Mouse (Mus musculus) heart, embryonic 10.5 days (tissue): ENCODE data around the gene Plac1. TPM values are rescaled to one million over a fixed set of nuclear protein-coding genes. Genes with fewer than 3 reads are reported as not detected.

ENCODE experiments used
- DNase-seq: peaks from one replicate; pipeline ENCODE4 v3.0.0-alpha.2; 2017; ENCODE audit warnings: low spot score
- H3K27ac ChIP-seq: fragments of 300-500 bp; sonication (generic); 2 replicates; pipeline ENCODE4 v1.5.1; 2016; ENCODE audit warnings: mild to moderate bottlenecking
- H3K27me3 ChIP-seq: fragments of 300-500 bp; sonication (generic); 2 replicates; pipeline ENCODE4 v1.6.1; 2016; ENCODE audit warnings: mild to moderate bottlenecking; ENCODE audit not compliant: poor library complexity, insufficient read depth, severe bottlenecking
- H3K36me3 ChIP-seq: fragments of 300-500 bp; sonication (generic); 2 replicates; pipeline ENCODE4 v1.6.1; 2016; ENCODE audit warnings: mild to moderate bottlenecking, moderate library complexity
- H3K4me1 ChIP-seq: fragments of 300-500 bp; sonication (generic); 2 replicates; pipeline ENCODE4 v1.6.1; 2016; ENCODE audit warnings: mild to moderate bottlenecking
- H3K4me3 ChIP-seq: fragments of 300-500 bp; sonication (generic); 2 replicates; pipeline ENCODE4 v1.5.1; 2016; ENCODE audit warnings: mild to moderate bottlenecking, moderate library complexity
- H3K9me3 ChIP-seq: fragments of 300-500 bp; sonication (generic); 2 replicates; pipeline ENCODE4 v1.6.1; 2016; ENCODE audit warnings: mild to moderate bottlenecking, moderate library complexity
- WGBS: fragments of 180-500 bp; shearing (Covaris S2); methylation state at CpG from one replicate; pipeline ENCODE4 v1.1.7; 2016; 5-methylcytosine and 5-hydroxymethylcytosine counted together
- polyA plus RNA-seq: library from polyadenylated mRNA; unstranded; fragments of >200 nt; fragmentation: Nextera tagmentation; extraction: Ambion mirVana; gene quantifications from 2 replicates; pipeline ENCODE4 v1.2.1, GENCODE M21; 2016

Gene Plac1
- polyA plus RNA-seq, 1 experiment from 2014 or later, result 13.3 TPM

- DNase-seq, result no peak
- Histone ChIP-seq H3K9me3 (no peaks in the 10 kb centered on the region), H3K4me1 (no peaks in the 10 kb centered on the region), H3K27ac (no peak overlapping the region), H3K27me3 (no peaks in the 10 kb centered on the region), H3K4me3 (no peak overlapping the region), H3K36me3 (no peaks in the 10 kb centered on the region)
- WGBS, result 71% methylated on average over 5 of the region's 5 CpGs
These were observed 151.1 kb downstream of the Plac1 start for GRCm38 (mm10) chrX:53088663-53089292.

GRCm38 (mm10) chrX:53087202-53087601 lies 152.7 kb downstream of the Plac1 start:
- Histone ChIP-seq H3K27me3 (no peaks in the 10 kb centered on the region), H3K4me1 (no peaks in the 10 kb centered on the region), H3K4me3 (no peak overlapping the region), H3K36me3 (no peaks in the 10 kb centered on the region), H3K9me3 (no peaks in the 10 kb centered on the region), H3K27ac (no peak overlapping the region)
- DNase-seq, result no peak
- WGBS, result 73% methylated on average over 1 of the region's 1 CpGs

GRCm38 (mm10) chrX:53085559-53085958 lies 154.4 kb downstream of the Plac1 start:
- Histone ChIP-seq H3K9me3 (no peaks in the 10 kb centered on the region), H3K27ac (no peak overlapping the region), H3K4me1 (no peaks in the 10 kb centered on the region), H3K36me3 (no peaks in the 10 kb centered on the region), H3K27me3 (no peaks in the 10 kb centered on the region), H3K4me3 (no peak overlapping the region)
- WGBS, result 70% methylated on average over 5 of the region's 5 CpGs
- DNase-seq, result no peak

GRCm38 (mm10) chrX:53064406-53064805 lies 175.5 kb downstream of the Plac1 start:
- H3K9me3 ChIP-seq, result no peaks in the 10 kb centered on the region
- no peaks in the 10 kb centered on the region for H3K4me1 ChIP-seq
- DNase-seq, result no peak
- WGBS, result 72% methylated on average over 3 of the region's 3 CpGs
- H3K4me3 ChIP-seq, result no peak overlapping the region
- no peaks in the 10 kb centered on the region for H3K27me3 ChIP-seq
- H3K27ac ChIP-seq, result no peak overlapping the region
- H3K36me3 ChIP-seq, result no peaks in the 10 kb centered on the region

- DNase-seq, result no peak
- H3K4me3 ChIP-seq, result no peak overlapping the region
- H3K27ac ChIP-seq, result peak overlapping the region; percentile 92
- H3K9me3 ChIP-seq, result no peaks in the 10 kb centered on the region
- no peaks in the 10 kb centered on the region for H3K36me3 ChIP-seq
- 26% methylated on average over 11 of the region's 11 CpGs for WGBS
- H3K4me1 ChIP-seq, result no peaks in the 10 kb centered on the region
- peaks cover 7% of the 10 kb centered on the region; the same call in 1 of the 2 replicates for H3K27me3 ChIP-seq
These were observed 180.4 kb downstream of the Plac1 start for GRCm38 (mm10) chrX:53059426-53060007.

GRCm38 (mm10) chrX:53058459-53059280 lies 181.2 kb downstream of the Plac1 start:
- H3K4me3 ChIP-seq, result peak overlapping the region; percentile 72
- peaks cover 6% of the 10 kb centered on the region; the same call in 1 of the 2 replicates for H3K4me1 ChIP-seq
- H3K36me3 ChIP-seq, result peaks cover 8% of the 10 kb centered on the region; the same call in 1 of the 2 replicates
- peak; percentile 78 for DNase-seq
- WGBS, result 11% methylated on average over 33 of the region's 33 CpGs
- peak overlapping the region; percentile 92 for H3K27ac ChIP-seq
- H3K27me3 ChIP-seq, result peaks cover 7% of the 10 kb centered on the region; the same call in 1 of the 2 replicates
- no peaks in the 10 kb centered on the region for H3K9me3 ChIP-seq

- peak overlapping the region; percentile 92 for H3K27ac ChIP-seq
- peaks cover 7% of the 10 kb centered on the region; the same call in 1 of the 2 replicates for H3K27me3 ChIP-seq
- WGBS, result 22% methylated on average over 6 of the region's 6 CpGs
- DNase-seq, result no peak
- peaks cover 6% of the 10 kb centered on the region; the same call in 1 of the 2 replicates for H3K4me1 ChIP-seq
- no peaks in the 10 kb centered on the region for H3K9me3 ChIP-seq
- H3K4me3 ChIP-seq, result peak overlapping the region; percentile 72
- peaks cover 9% of the 10 kb centered on the region; the same call in 1 of the 2 replicates for H3K36me3 ChIP-seq
These were observed 182.2 kb downstream of the Plac1 start for GRCm38 (mm10) chrX:53057760-53058090.

- H3K4me3 ChIP-seq, result peak overlapping the region; percentile 72
- H3K4me1 ChIP-seq, result peaks cover 6% of the 10 kb centered on the region; the same call in 1 of the 2 replicates
- peaks cover 7% of the 10 kb centered on the region; the same call in 1 of the 2 replicates for H3K27me3 ChIP-seq
- peak; percentile 93 for DNase-seq
- 21% methylated on average over 41 of the region's 42 CpGs for WGBS
- H3K9me3 ChIP-seq, result no peaks in the 10 kb centered on the region
- H3K36me3 ChIP-seq, result peaks cover 9% of the 10 kb centered on the region; the same call in 1 of the 2 replicates
- H3K27ac ChIP-seq, result peak overlapping the region; percentile 92
These were observed 182.7 kb downstream of the Plac1 start for GRCm38 (mm10) chrX:53057054-53057759.

- peaks cover 9% of the 10 kb centered on the region; the same call in 1 of the 2 replicates for H3K36me3 ChIP-seq
- WGBS, result 14% methylated on average over 33 of the region's 33 CpGs
- peak; percentile 79 for DNase-seq
These were observed 183.3 kb downstream of the Plac1 start for GRCm38 (mm10) chrX:53056627-53057026.

GRCm38 (mm10) chrX:53055771-53056170 lies 184.1 kb downstream of the Plac1 start:
- Histone ChIP-seq H3K4me1 (peaks cover 6% of the 10 kb centered on the region; the same call in 1 of the 2 replicates), H3K27ac (peak overlapping the region; percentile 92), H3K36me3 (peaks cover 9% of the 10 kb centered on the region; the same call in 1 of the 2 replicates), H3K9me3 (no peaks in the 10 kb centered on the region), H3K4me3 (peak overlapping the region; percentile 72), H3K27me3 (peaks cover 7% of the 10 kb centered on the region; the same call in 1 of the 2 replicates)
- WGBS, result 15% methylated on average over 9 of the region's 9 CpGs
- DNase-seq, result no peak

More at GRCm38 (mm10) chrX:53056627-53057026, 183.3 kb downstream of the Plac1 start:
- Histone ChIP-seq H3K4me3 (peak overlapping the region; percentile 72), H3K27ac (peak overlapping the region; percentile 92), H3K9me3 (no peaks in the 10 kb centered on the region), H3K27me3 (peaks cover 7% of the 10 kb centered on the region; the same call in 1 of the 2 replicates), H3K4me1 (peaks cover 6% of the 10 kb centered on the region; the same call in 1 of the 2 replicates)

GRCm38 (mm10) chrX:53053885-53054284 lies 186.0 kb downstream of the Plac1 start:
- Histone ChIP-seq H3K27ac (peak overlapping the region; percentile 67), H3K27me3 (peaks cover 7% of the 10 kb centered on the region; the same call in 1 of the 2 replicates), H3K9me3 (no peaks in the 10 kb centered on the region), H3K36me3 (peaks cover 9% of the 10 kb centered on the region; the same call in 1 of the 2 replicates), H3K4me3 (peak overlapping the region; percentile 72), H3K4me1 (peaks cover 10% of the 10 kb centered on the region; the same call in 1 of the 2 replicates)
- no peak for DNase-seq
- 41% methylated on average over 5 of the region's 5 CpGs for WGBS
